Mouse (Mus musculus) gastrocnemius, postnatal 14 days (tissue): Measurements from ENCODE around the gene Slc9a3r2. TPM values are rescaled to one million over a fixed set of nuclear protein-coding genes. Genes with fewer than 3 reads are reported as not detected.
A peak's percentile ranks its signal among the peaks of the same experiment; 100 is the strongest.

ENCODE experiments used
- DNase-seq: peaks from one replicate; pipeline ENCODE4 v3.0.0; 2021; ENCODE audit warnings: mixed read lengths
- intact Hi-C: fragments of 180-260 bp; cut with DNase I; formaldehyde crosslinking; loops from one replicate; pipeline ENCODE4 v1.15.1; 2025; ENCODE audit warnings: low total_unique reads
- long read RNA-seq, 2 experiments: library from polyadenylated mRNA; stranded (forward); transcript quantifications; one replicate each; pipeline ENCODE4 v2.0.0; 2021
- total RNA-seq, 2 experiments: library from RNA; stranded (reverse); gene quantifications; 2 replicates each; pipeline ENCODE4 v1.2.3; 2021

Slc9a3r2 gene
- 10 to 100 TPM; 36.2 to 46.3 TPM for total RNA-seq
- long read RNA-seq, experiment 1, transcript Slc9a3r2-202 (6 exons, 1,717 nt) = minor isoform, 7 of 134 reads
- long read RNA-seq, experiment 1, transcript Slc9a3r2-203 (6 exons, 1,840 nt) = minor isoform, 7 of 134 reads
- long read RNA-seq, experiment 1, transcript Slc9a3r2-201 (7 exons, 2,136 nt) = major isoform, 107 of 134 reads
- long read RNA-seq, experiment 1, partial matches to known transcripts = 1 of 134 reads
- long read RNA-seq, experiment 1, other reads (novel, unspliced or antisense) = 10 of 134 reads
- long read RNA-seq, experiment 2, transcript Slc9a3r2-202 (6 exons, 1,717 nt) = minor isoform, 11 of 117 reads
- long read RNA-seq, experiment 2, transcript Slc9a3r2-201 (7 exons, 2,136 nt) = major isoform, 84 of 117 reads
- long read RNA-seq, experiment 2, partial matches to known transcripts = 2 of 117 reads
- long read RNA-seq, experiment 2, other reads (novel, unspliced or antisense) = 12 of 117 reads

- DNase-seq = peak; percentile 65
- intact Hi-C loops = loop anchor here (5.0 kb wide), 1 partner anchor 118 kb away; the partner anchor contains the start of gene Rab26
Measured at GRCm38 (mm10) chr17:24650070-24650616, at the start of gene Slc9a3r2. Slc9a3r2 (minus strand) TSS chr17:24650327.

- intact Hi-C loops = no loop called here
- no peak for DNase-seq
Measured at GRCm38 (mm10) chr17:24699473-24699872, 49.3 kb upstream of the Slc9a3r2 start.

GRCm38 (mm10) chr17:24698715-24699114, 48.6 kb upstream of the Slc9a3r2 start:
- intact Hi-C loops = no loop called here
- no peak for DNase-seq

GRCm38 (mm10) chr17:24697985-24698384, 47.9 kb upstream of the Slc9a3r2 start:
- DNase-seq = no peak
- intact Hi-C loops = no loop called here

- peak; percentile 92 for DNase-seq
- intact Hi-C loops = no loop called here
Measured at GRCm38 (mm10) chr17:24696011-24696697, 46.0 kb upstream of the Slc9a3r2 start, which contains the start of the genes Gfer and Noxo1. Gfer (minus strand) TSS chr17:24696156. Noxo1 (plus strand) TSS chr17:24696234.

- intact Hi-C loops = no loop called here
- DNase-seq = no peak
Measured at GRCm38 (mm10) chr17:24695326-24696010, 45.3 kb upstream of the Slc9a3r2 start.

GRCm38 (mm10) chr17:24692385-24692784, 42.3 kb upstream of the Slc9a3r2 start:
- intact Hi-C loops = no loop called here
- DNase-seq = no peak

GRCm38 (mm10) chr17:24689251-24690081, 39.3 kb upstream of the Slc9a3r2 start, which contains the start of gene Syngr3:
Syngr3 (minus strand) TSS chr17:24689955.
- intact Hi-C loops = no loop called here
- no peak for DNase-seq

GRCm38 (mm10) chr17:24687599-24687998, 37.5 kb upstream of the Slc9a3r2 start:
- intact Hi-C loops = no loop called here
- DNase-seq = no peak

GRCm38 (mm10) chr17:24687146-24687595, 37.0 kb upstream of the Slc9a3r2 start:
- intact Hi-C loops = no loop called here
- DNase-seq = no peak

- no peak for DNase-seq
- intact Hi-C loops = no loop called here
Measured at GRCm38 (mm10) chr17:24686514-24686913, 36.4 kb upstream of the Slc9a3r2 start.

- no peak for DNase-seq
- intact Hi-C loops = no loop called here
Measured at GRCm38 (mm10) chr17:24677500-24678080, 27.5 kb upstream of the Slc9a3r2 start.

GRCm38 (mm10) chr17:24676877-24677276, 26.8 kb upstream of the Slc9a3r2 start:
- no peak for DNase-seq
- intact Hi-C loops = no loop called here

- intact Hi-C loops = no loop called here
- peak; percentile 62 for DNase-seq
Measured at GRCm38 (mm10) chr17:24676187-24676586, 26.1 kb upstream of the Slc9a3r2 start.

GRCm38 (mm10) chr17:24674277-24674676, 24.1 kb upstream of the Slc9a3r2 start:
- intact Hi-C loops = no loop called here
- no peak for DNase-seq

GRCm38 (mm10) chr17:24672141-24672540, 22.0 kb upstream of the Slc9a3r2 start:
- peak; percentile 48 for DNase-seq
- intact Hi-C loops = no loop called here

- intact Hi-C loops = no loop called here
- no peak for DNase-seq
Measured at GRCm38 (mm10) chr17:24671346-24671745, 21.2 kb upstream of the Slc9a3r2 start.

- no peak for DNase-seq
- intact Hi-C loops = no loop called here
Measured at GRCm38 (mm10) chr17:24670246-24670844, 20.2 kb upstream of the Slc9a3r2 start.
